ENCODE assay signal across 20 mouse cellular contexts in the genomic region with DNA sequence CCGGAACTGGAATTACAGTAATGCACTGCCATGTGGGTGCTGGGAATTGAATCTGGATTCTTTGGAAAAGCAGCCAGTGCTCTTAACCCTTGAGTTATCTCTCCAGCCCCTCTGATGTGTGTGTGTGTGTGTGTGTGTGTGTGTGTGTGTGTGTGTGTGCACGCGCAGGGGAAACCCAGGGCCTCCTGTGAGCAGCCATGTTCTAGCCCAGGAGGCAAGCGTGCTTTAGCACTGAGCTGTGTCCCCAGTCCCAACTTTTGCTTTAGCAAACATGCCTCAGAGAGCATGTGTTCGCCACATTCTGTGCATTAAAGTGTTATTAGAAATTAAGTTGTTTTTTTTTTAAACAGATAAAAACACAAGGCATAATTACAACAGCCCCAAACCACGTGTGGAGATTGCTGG. TPM values are rescaled to one million over a fixed set of nuclear protein-coding genes. Genes with fewer than 3 reads are reported as not detected.
A peak's percentile ranks its signal among the peaks of the same experiment; 100 is the strongest.
DNase-seq lines count a peak whose midpoint lies in the region; ATAC-seq and TF ChIP-seq lines count a peak whose summit lies in the region.
"Had no signal": no experiment of that assay in that cellular context is flagged by ENCODE, and none has a peak within 500 bp of the region (broad histone marks: within the 10 kb centered on the region; RNA-seq: fewer than 3 reads in every experiment).

No protein-coding gene starts in this region.

- TF ChIP-seq EP300 in CH12.LX (IDR thresholded peaks at IDR 0.05; ENCODE audit: low read length), result no peak

- 88% methylated on average over 6 of the region's 6 CpGs for WGBS in forebrain, embryonic 11.5 days
- 89% methylated on average over 6 of the region's 6 CpGs for WGBS in forebrain, postnatal 0 days
- 84% methylated on average over 6 of the region's 6 CpGs for WGBS in small intestine, adult 2 months
- WGBS in hindbrain, embryonic 13.5 days, result 87% methylated on average over 6 of the region's 6 CpGs
- WGBS in limb, embryonic 10.5 days, result 94% methylated on average over 6 of the region's 6 CpGs

- dilution Hi-C loops in CH12.LX (cut with MboI; ENCODE audit: extremely low pct_ligation_motif_present, extremely low pct_unique_long_range_greater_than_20kb, low sequenced_read_pairs), result no loop called here

- no peak overlapping the region for H3K27ac ChIP-seq in forebrain, embryonic 11.5 days (ENCODE audit: low read depth, low read length)
- H3K27ac ChIP-seq in forebrain, postnatal 0 days (ENCODE audit: low read depth, low read length), result no peak overlapping the region
- peak overlapping the region; percentile 84 for H3K27ac ChIP-seq in CH12.LX (ENCODE audit: insufficient read depth, low read depth)
- H3K27ac ChIP-seq in small intestine, adult 2 months (ENCODE audit: insufficient read depth, low read depth, low read length), result peak overlapping the region; percentile 22; the same call in 1 of the 2 replicates
- H3K27ac ChIP-seq in hindbrain, embryonic 13.5 days, result no peak overlapping the region
- no peak overlapping the region for H3K27ac ChIP-seq in limb, embryonic 10.5 days
- H3K27ac ChIP-seq: embryonic facial prominence, embryonic 12.5 days; forebrain, embryonic 12.5 days; heart, embryonic 13.5 days; hindbrain, embryonic 12.5 days; hindbrain, postnatal 0 days had no signal

- no peaks in the 10 kb centered on the region for H3K27me3 ChIP-seq in forebrain, embryonic 11.5 days (ENCODE audit: control insufficient read depth, insufficient read depth, low read length)
- H3K27me3 ChIP-seq in forebrain, postnatal 0 days (ENCODE audit: insufficient read depth, low read length), result no peaks in the 10 kb centered on the region
- H3K27me3 ChIP-seq in CH12.LX (replicated peaks), result no peaks in the 10 kb centered on the region
- no peaks in the 10 kb centered on the region for H3K27me3 ChIP-seq in small intestine, adult 2 months (ENCODE audit: control insufficient read depth, insufficient read depth, low read length)
- H3K27me3 ChIP-seq in hindbrain, embryonic 13.5 days, result no peaks in the 10 kb centered on the region
- no peaks in the 10 kb centered on the region for H3K27me3 ChIP-seq in limb, embryonic 10.5 days (ENCODE audit: low read depth, poor library complexity, severe bottlenecking)
- H3K27me3 ChIP-seq: embryonic facial prominence, embryonic 12.5 days; forebrain, embryonic 12.5 days; heart, embryonic 13.5 days; hindbrain, embryonic 12.5 days had no signal

- no peak for ATAC-seq in forebrain, embryonic 11.5 days (replicated peaks; ENCODE audit: low FRiP score)
- no peak for ATAC-seq in forebrain, postnatal 0 days
- ATAC-seq in hindbrain, embryonic 13.5 days (ENCODE audit: low FRiP score), result no peak
- ATAC-seq: forebrain, embryonic 16.5 days; hindbrain, postnatal 0 days had no signal

- H3K4me1 ChIP-seq in forebrain, embryonic 11.5 days (replicated peaks; ENCODE audit: control insufficient read depth, insufficient read depth, low read length), result no peaks in the 10 kb centered on the region
- H3K4me1 ChIP-seq in forebrain, postnatal 0 days (ENCODE audit: insufficient read depth), result no peaks in the 10 kb centered on the region
- H3K4me1 ChIP-seq in CH12.LX (ENCODE audit: control insufficient read depth in 1 of 2, insufficient read depth in 2 of 2), result peaks cover 56 to 78% of the 10 kb centered on the region in 2 experiments
- H3K4me1 ChIP-seq in small intestine, adult 2 months (ENCODE audit: control insufficient read depth, insufficient read depth, insufficient read length, low read length), result no peaks in the 10 kb centered on the region
- no peaks in the 10 kb centered on the region for H3K4me1 ChIP-seq in hindbrain, embryonic 13.5 days (replicated peaks)
- H3K4me1 ChIP-seq in limb, embryonic 10.5 days, result no peaks in the 10 kb centered on the region
- H3K4me1 ChIP-seq: embryonic facial prominence, embryonic 12.5 days; forebrain, embryonic 12.5 days; heart, embryonic 13.5 days; hindbrain, embryonic 12.5 days had no signal

- no peak overlapping the region for H3K4me2 ChIP-seq in forebrain, embryonic 11.5 days (ENCODE audit: low read depth, low read length, severe bottlenecking)
- no peak overlapping the region for H3K4me2 ChIP-seq in forebrain, postnatal 0 days (ENCODE audit: low read depth)
- H3K4me2 ChIP-seq in CH12.LX (ENCODE audit: insufficient read depth, low read depth, poor library complexity, severe bottlenecking), result no peak overlapping the region
- H3K4me2 ChIP-seq in hindbrain, embryonic 13.5 days, result no peak overlapping the region
- H3K4me2 ChIP-seq: embryonic facial prominence, embryonic 12.5 days; forebrain, embryonic 12.5 days; heart, embryonic 13.5 days; hindbrain, embryonic 12.5 days had no signal

- no peak for TF ChIP-seq CTCF in forebrain, postnatal 0 days (IDR thresholded peaks at IDR 0.05; ENCODE audit: low read depth)
- TF ChIP-seq CTCF in CH12.LX (conservative IDR thresholded peaks at IDR 0.05 in 1 of 2, IDR thresholded peaks at IDR 0.05 in 1 of 2; ENCODE audit: low read depth in 2 of 2, low read length in 2 of 2), result no peak
- no peak for TF ChIP-seq CTCF in small intestine, adult 2 months (IDR thresholded peaks at IDR 0.05; ENCODE audit: extremely low read depth, insufficient read length, insufficient replicate concordance, low read depth, low read length)

- H3K4me3 ChIP-seq in forebrain, embryonic 11.5 days (ENCODE audit: low read depth, low read length), result no peak overlapping the region
- H3K4me3 ChIP-seq in forebrain, postnatal 0 days (ENCODE audit: low read depth, low read length), result no peak overlapping the region
- no peak overlapping the region for H3K4me3 ChIP-seq in CH12.LX (replicated peaks in 1 of 3; ENCODE audit: low read depth in 2 of 3, low read length in 2 of 3, poor library complexity in 1 of 3)
- H3K4me3 ChIP-seq in small intestine, adult 2 months (ENCODE audit: low read depth, low read length), result no peak overlapping the region
- no peak overlapping the region for H3K4me3 ChIP-seq in hindbrain, embryonic 13.5 days
- no peak overlapping the region for H3K4me3 ChIP-seq in limb, embryonic 10.5 days
- H3K4me3 ChIP-seq: embryonic facial prominence, embryonic 12.5 days; forebrain, embryonic 12.5 days; heart, embryonic 13.5 days; hindbrain, embryonic 12.5 days had no signal

- no peak for TF ChIP-seq RAD21 in CH12.LX (IDR thresholded peaks at IDR 0.05; ENCODE audit: low read depth, low read length)

- no peak overlapping the region for H3K9ac ChIP-seq in forebrain, embryonic 11.5 days (ENCODE audit: low read length)
- no peak overlapping the region for H3K9ac ChIP-seq in forebrain, postnatal 0 days
- H3K9ac ChIP-seq in CH12.LX (ENCODE audit: insufficient read depth, low read depth), result 0 out of 2 replicates have a peak overlapping the region, but pooled peaks have one; percentile 23
- no peak overlapping the region for H3K9ac ChIP-seq in hindbrain, embryonic 13.5 days
- H3K9ac ChIP-seq: embryonic facial prominence, embryonic 12.5 days; forebrain, embryonic 12.5 days; heart, embryonic 13.5 days; hindbrain, embryonic 12.5 days had no signal

- TF ChIP-seq POLR2A in CH12.LX (IDR thresholded peaks at IDR 0.05; ENCODE audit: low read depth, low read length), result no peak; the same call in 1 of the 2 replicates
- TF ChIP-seq POLR2A in small intestine, adult 2 months (IDR thresholded peaks at IDR 0.05; ENCODE audit: low read depth, low read length), result no peak

- in situ Hi-C loops in CH12.LX (cut with MboI; ENCODE audit: low pct_ligation_motif_present, low pct_unique_long_range_greater_than_20kb, low sequenced_read_pairs), result loop anchor here (5.0 to 25.0 kb wide), 4 partner anchors 33 to 1948 kb away; no protein-coding TSS in a partner anchor

- no peaks in the 10 kb centered on the region; the same call in 1 of the 2 replicates for H3K79me2 ChIP-seq in CH12.LX (replicated peaks; ENCODE audit: control insufficient read depth, extremely low read depth, insufficient read depth, poor library complexity, severe bottlenecking)

- no peaks in the 10 kb centered on the region for H3K9me3 ChIP-seq in forebrain, embryonic 11.5 days (ENCODE audit: control insufficient read depth, low read length)
- no peaks in the 10 kb centered on the region for H3K9me3 ChIP-seq in forebrain, postnatal 0 days (ENCODE audit: low read length)
- no peaks in the 10 kb centered on the region for H3K9me3 ChIP-seq in CH12.LX (replicated peaks; ENCODE audit: low read length)
- H3K9me3 ChIP-seq in hindbrain, embryonic 13.5 days, result no peaks in the 10 kb centered on the region
- 0 out of 2 replicates have a peak, but pooled peaks cover 2% of the 10 kb centered on the region for H3K9me3 ChIP-seq in limb, embryonic 10.5 days (replicated peaks)
- H3K9me3 ChIP-seq: forebrain, embryonic 12.5 days; heart, embryonic 13.5 days; hindbrain, embryonic 12.5 days had no signal

- peak; percentile 34 for DNase-seq in forebrain, embryonic 11.5 days (ENCODE audit: low spot score)
- no peak for DNase-seq in forebrain, postnatal 0 days
- peak; percentile 64 for DNase-seq in A20 (ENCODE audit: low read depth, low spot score)
- DNase-seq in CH12.LX (ENCODE audit: extremely low read depth), result no peak
- DNase-seq in limb, embryonic 10.5 days (ENCODE audit: low spot score), result no peak
- DNase-seq: adrenal gland, adult 8-10 months; cerebellum, adult 11-12 months; cerebellum, adult 9-10 months; cerebellum, postnatal 25 days; gastrocnemius, postnatal 25 days; heart, postnatal 4 days had no signal

- no peaks in the 10 kb centered on the region for H3K36me3 ChIP-seq in forebrain, embryonic 11.5 days (ENCODE audit: control insufficient read depth, insufficient read depth, low read length)
- no peaks in the 10 kb centered on the region for H3K36me3 ChIP-seq in forebrain, postnatal 0 days (ENCODE audit: insufficient read depth)
- H3K36me3 ChIP-seq in CH12.LX (replicated peaks in 1 of 2; ENCODE audit: control insufficient read depth in 1 of 2, insufficient read depth in 1 of 2, low read length in 1 of 2), result no peaks in the 10 kb centered on the region
- H3K36me3 ChIP-seq in small intestine, adult 2 months (ENCODE audit: control insufficient read depth, insufficient read depth, low read length), result no peaks in the 10 kb centered on the region
- H3K36me3 ChIP-seq in hindbrain, embryonic 13.5 days, result no peaks in the 10 kb centered on the region
- no peaks in the 10 kb centered on the region for H3K36me3 ChIP-seq in limb, embryonic 10.5 days
- H3K36me3 ChIP-seq: embryonic facial prominence, embryonic 12.5 days; forebrain, embryonic 12.5 days; heart, embryonic 13.5 days; hindbrain, embryonic 12.5 days had no signal

TF ChIP-seq in CH12.LX, 34 proteins besides CTCF, POLR2A, EP300 and RAD21 (continues in another document):
- no peak for TF ChIP-seq USF2 (conservative IDR thresholded peaks at IDR 0.05; ENCODE audit: low read depth, low read length)

RNA-seq across cellular contexts. Expression of a gene that starts 39.0 kb away (rescaled TPM):
- polyA plus RNA-seq in forebrain, embryonic 11.5 days (2014; fragmentation: Nextera tagmentation; extraction: Ambion mirVana), result 17.0 and 20.3 TPM in 2 replicates
- total RNA-seq in forebrain, postnatal 0 days (2014; rRNA removed), result 71.8 and 75.6 TPM in 2 replicates
- 59.3 and 66.7 TPM in 2 replicates for polyA plus RNA-seq in forebrain, postnatal 0 days (2015; fragmentation: Nextera tagmentation; extraction: Ambion mirVana)
- total RNA-seq in CH12.LX (2012; rRNA removed), result not detected in 2 replicates
- not detected in 2 replicates for total RNA-seq in CH12.LX (2014; rRNA removed)
- polyA plus RNA-seq in CH12.LX (2012; ENCODE audit: insufficient read length, low read depth), result not detected in 2 replicates
- polyA plus RNA-seq in small intestine, adult 2 months (2012; rRNA removed), result 1.8 and 2.4 TPM in 2 replicates
- 32.4 and 34.9 TPM in 2 replicates for polyA plus RNA-seq in hindbrain, embryonic 13.5 days (2015; fragmentation: Nextera tagmentation; extraction: Ambion mirVana)
- polyA plus RNA-seq in limb, embryonic 10.5 days (2016; fragmentation: Nextera tagmentation; extraction: Ambion mirVana), result 12.3 and 15.7 TPM in 2 replicates
- total RNA-seq: granulocyte monocyte progenitor cell, adult 5-6 weeks had no signal

Comparison
In these comparisons a context has a peak if more than half of its experiments do, and no peak if none do; other contexts are left out.
1. DNase-seq: peak in forebrain, embryonic 11.5 days (single experiment) and A20 (single experiment); none in forebrain, postnatal 0 days (single experiment), CH12.LX (single experiment) and limb, embryonic 10.5 days (single experiment).
2. H3K27ac ChIP-seq: peak in CH12.LX (single experiment) and small intestine, adult 2 months (single experiment); none in forebrain, embryonic 11.5 days (single experiment), forebrain, postnatal 0 days (single experiment), hindbrain, embryonic 13.5 days (single experiment) and limb, embryonic 10.5 days (single experiment).